Mouse (Mus musculus) cerebellum, adult 2 months (tissue): Measurements from ENCODE around the gene Enoph1. TPM values are rescaled to one million over a fixed set of nuclear protein-coding genes. Genes with fewer than 3 reads are reported as not detected.
A peak's percentile ranks its signal among the peaks of the same experiment; 100 is the strongest.

Source experiments
- DNase-seq, 2 experiments: peaks; one replicate each; pipeline ENCODE4 v3.0.0; 2021
- H3K27ac ChIP-seq: fragments of 200-500 bp; 2 replicates; pipeline ENCODE4 v1.5.1; 2012; ENCODE audit warnings: low read length, control low read depth, inconsistent platforms; ENCODE audit not compliant: insufficient read depth
- H3K27me3 ChIP-seq: fragments of 200-500 bp; 2 replicates; pipeline ENCODE4 v1.6.1; 2012; ENCODE audit warnings: inconsistent platforms, mild to moderate bottlenecking, low read length, moderate library complexity; ENCODE audit not compliant: control insufficient read depth, insufficient read depth
- H3K4me1 ChIP-seq: fragments of 200-500 bp; 2 replicates; pipeline ENCODE4 v1.6.1; 2011; ENCODE audit warnings: low read length; ENCODE audit not compliant: control insufficient read depth, insufficient read depth
- H3K4me3 ChIP-seq: fragments of 200-500 bp; replicated peaks from 2 replicates; pipeline ENCODE3; 2011; ENCODE audit warnings: mild to moderate bottlenecking, low read depth, low read length, control low read depth; ENCODE audit not compliant: insufficient read depth
- CTCF ChIP-seq: fragments of 200-500 bp; IDR thresholded peaks from 2 replicates; pipeline ENCODE4 v1.5.1; 2011; ENCODE audit warnings: low read depth, mild to moderate bottlenecking, control low read depth, low read length, moderate library complexity, borderline replicate concordance; ENCODE audit not compliant: insufficient read depth
- POLR2A ChIP-seq: fragments of 200-500 bp; IDR thresholded peaks from 2 replicates; pipeline ENCODE4 v1.6.1; 2011; ENCODE audit warnings: low read length, control low read depth, borderline replicate concordance; ENCODE audit not compliant: insufficient read depth
- WGBS: fragments of 180-500 bp; shearing (Covaris S2); methylation state at CpG from one replicate; pipeline ENCODE4 v1.1.7; 2018; 5-methylcytosine and 5-hydroxymethylcytosine counted together
- polyA plus RNA-seq: library from polyadenylated mRNA; depleted of rRNA; stranded (reverse); fragments of >200 nt; gene quantifications from 2 replicates; pipeline ENCODE4 v1.2.3, GENCODE M21; 2012; rRNA removed

The Enoph1 gene
- polyA plus RNA-seq, 1 experiment, result 74.6 TPM

GRCm38 (mm10) chr5:100108866-100109265, 69.1 kb downstream of the Enoph1 start:
- H3K27me3 ChIP-seq, result no peaks in the 10 kb centered on the region
- H3K4me1 ChIP-seq, result peaks cover 8% of the 10 kb centered on the region
- H3K27ac ChIP-seq, result no peak overlapping the region
- H3K4me3 ChIP-seq, result peak overlapping the region; percentile 19
- no peak for TF ChIP-seq POLR2A
- no peak for TF ChIP-seq CTCF
- peak; percentile 76 to 93 for DNase-seq
- 3% methylated on average over 9 of the region's 9 CpGs for WGBS

- peaks cover 8% of the 10 kb centered on the region for H3K4me1 ChIP-seq
- WGBS, result 44% methylated on average over 7 of the region's 7 CpGs
- TF ChIP-seq CTCF, result no peak
- TF ChIP-seq POLR2A, result no peak
- no peak overlapping the region for H3K27ac ChIP-seq
- H3K27me3 ChIP-seq, result no peaks in the 10 kb centered on the region
- DNase-seq, result peak in 1 of 2 experiments; percentile 36
- no peak overlapping the region for H3K4me3 ChIP-seq
Observed at GRCm38 (mm10) chr5:100109543-100110282, 69.9 kb downstream of the Enoph1 start.

GRCm38 (mm10) chr5:100110581-100110980, 70.8 kb downstream of the Enoph1 start:
- TF ChIP-seq CTCF (no peak), POLR2A (no peak)
- H3K4me3 ChIP-seq, result no peak overlapping the region
- no peak overlapping the region for H3K27ac ChIP-seq
- 94% methylated on average over 3 of the region's 3 CpGs for whole genome bisulfite sequencing
- no peaks in the 10 kb centered on the region for H3K27me3 ChIP-seq
- peaks cover 8% of the 10 kb centered on the region for H3K4me1 ChIP-seq
- no peak for DNase-seq

GRCm38 (mm10) chr5:100113403-100113802, 73.6 kb downstream of the Enoph1 start:
- no peak for DNase-seq
- WGBS, result 79% methylated on average over 5 of the region's 5 CpGs
- TF ChIP-seq POLR2A (no peak), CTCF (no peak)

More at GRCm38 (mm10) chr5:100113403-100113802, 73.6 kb downstream of the Enoph1 start:
- Histone ChIP-seq H3K4me3 (no peak overlapping the region), H3K4me1 (peaks cover 8% of the 10 kb centered on the region), H3K27me3 (no peaks in the 10 kb centered on the region), H3K27ac (no peak overlapping the region)

Other genes with a start within 250 kb of the Enoph1 start
- gene Vamp9, start 133.7 kb upstream of the Enoph1 start, polyA plus RNA-seq, result 0.84 TPM in 1 of 2 replicates, not detected in the other
- 114 and 127 TPM in 2 replicates for gene Hnrnpd, start 61.0 kb upstream of the Enoph1 start, polyA plus RNA-seq
- gene 4930524J08Rik, start 60.9 kb upstream of the Enoph1 start, polyA plus RNA-seq, result 1.6 and 1.8 TPM in 2 replicates
- 257 and 262 TPM in 2 replicates for gene Hnrnpdl, start 321 bp upstream of the Enoph1 start, polyA plus RNA-seq
- gene Tmem150c, start 119.8 kb downstream of the Enoph1 start, polyA plus RNA-seq, result 30.1 and 32.9 TPM in 2 replicates